Mouse (Mus musculus) CH12F3 (cell line): ENCODE results near the gene Cfap100.

Experiments
- in situ Hi-C: fragments of 300-500 bp; cut with MboI; formaldehyde crosslinking; loops from 2 replicates; pipeline ENCODE4 v1.14.3; 2020; ENCODE audit warnings: low sequenced_read_pairs

The Cfap100 gene

GRCm38 (mm10) chr6:90461181-90461580 lies 32.6 kb upstream of the Cfap100 start:
- in situ Hi-C loops: no loop called here

DNA sequence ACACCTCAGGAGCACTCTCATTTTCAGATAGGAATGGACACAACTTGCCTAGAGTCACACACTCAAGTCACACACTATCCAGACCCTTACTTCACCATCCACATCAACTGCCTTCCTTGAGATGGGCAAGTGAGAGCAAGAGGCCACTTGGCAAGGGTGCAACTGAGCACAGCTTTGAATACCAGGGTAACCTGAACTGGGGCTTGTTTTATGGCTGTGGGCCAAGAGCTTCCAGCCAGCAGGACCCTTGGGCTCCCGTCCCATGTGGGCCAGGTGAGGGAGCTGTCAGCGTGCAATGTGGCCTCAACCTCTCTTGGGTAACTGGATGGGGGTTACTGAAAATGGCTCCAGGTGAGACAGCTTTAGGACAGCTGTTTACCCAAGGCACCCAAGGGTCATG lies 28.8 kb upstream of the Cfap100 start:
- in situ Hi-C loops: no loop called here

GRCm38 (mm10) chr6:90453751-90454150 lies 25.2 kb upstream of the Cfap100 start:
- in situ Hi-C loops: no loop called here

GRCm38 (mm10) chr6:90452603-90453002 lies 24.0 kb upstream of the Cfap100 start:
- in situ Hi-C loops: no loop called here

- in situ Hi-C loops: no loop called here
These were observed 22.9 kb upstream of the Cfap100 start for GRCm38 (mm10) chr6:90451512-90451911.

DNA sequence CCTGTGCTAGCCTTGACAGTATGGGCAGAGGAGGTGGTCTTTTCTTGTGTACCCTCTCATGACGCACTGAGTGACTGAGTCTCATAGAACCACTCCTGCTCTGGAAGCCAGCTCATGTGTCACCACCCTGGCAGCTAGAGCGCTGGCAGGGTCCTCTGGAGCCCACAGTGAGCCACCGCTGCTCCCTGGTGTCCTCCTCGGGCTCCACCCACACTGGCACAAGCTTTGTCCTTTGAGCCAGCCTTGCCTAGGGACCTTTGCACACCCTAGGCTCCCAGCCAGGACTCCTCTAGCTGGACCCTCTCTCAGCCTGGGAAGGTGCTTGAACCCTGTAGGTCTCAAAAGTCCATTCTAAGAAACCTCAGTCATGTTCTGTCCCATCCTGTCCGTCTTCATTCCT lies 22.1 kb upstream of the Cfap100 start:
- in situ Hi-C loops: no loop called here

- in situ Hi-C loops: no loop called here
These were observed 21.6 kb upstream of the Cfap100 start for GRCm38 (mm10) chr6:90450179-90450578.

DNA sequence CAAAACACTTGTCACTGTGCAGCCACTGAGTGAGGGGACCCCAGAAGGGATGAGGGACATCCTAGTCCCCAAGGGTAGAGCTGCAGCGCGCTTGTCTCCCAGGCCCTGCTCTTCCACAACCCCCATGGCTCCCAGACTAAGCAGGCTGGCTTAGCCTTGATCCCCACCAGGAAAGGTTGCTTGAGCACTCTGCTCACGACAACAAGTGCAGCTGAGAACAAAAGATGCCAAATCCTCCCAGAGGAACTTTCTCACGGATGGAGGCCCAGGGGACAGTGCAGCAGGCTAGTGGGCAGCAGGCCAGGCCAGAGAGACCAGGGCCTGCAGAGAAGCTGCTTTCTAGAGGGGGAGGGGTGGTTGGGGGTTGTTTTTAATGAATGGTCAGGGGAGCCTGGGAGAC lies 18.3 kb upstream of the Cfap100 start:
- in situ Hi-C loops: no loop called here

GRCm38 (mm10) chr6:90437041-90437440 lies 8.4 kb upstream of the Cfap100 start:
- in situ Hi-C loops: no loop called here

GRCm38 (mm10) chr6:90436192-90436907 lies 7.8 kb upstream of the Cfap100 start:
- in situ Hi-C loops: no loop called here

DNA sequence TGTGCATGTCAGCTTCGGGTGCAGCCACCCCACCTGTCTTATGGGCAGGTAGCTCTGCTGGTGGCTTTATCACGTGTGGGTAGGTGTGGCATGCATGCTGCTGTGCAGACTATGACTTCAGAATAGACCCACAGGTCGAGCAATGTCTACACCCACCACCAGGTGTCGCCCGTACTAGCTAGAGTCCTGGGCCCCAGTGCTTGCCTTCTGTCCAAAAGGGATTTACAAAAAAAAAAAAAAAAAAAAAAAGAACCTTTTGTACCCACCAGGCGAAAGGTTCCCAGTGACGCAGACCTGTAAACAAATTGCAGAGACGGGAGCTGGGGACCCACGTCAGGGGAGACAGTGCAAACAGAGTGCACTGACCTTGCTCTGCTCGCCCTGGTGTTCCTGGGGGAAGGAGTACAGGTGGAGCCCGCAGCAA lies 6.6 kb upstream of the Cfap100 start:
- in situ Hi-C loops: no loop called here

- in situ Hi-C loops: no loop called here
These were observed 6.1 kb upstream of the Cfap100 start for GRCm38 (mm10) chr6:90434687-90435086.

GRCm38 (mm10) chr6:90431487-90431886 lies 2.9 kb upstream of the Cfap100 start:
- in situ Hi-C loops: no loop called here

GRCm38 (mm10) chr6:90429911-90430310 lies 1.3 kb upstream of the Cfap100 start:
- in situ Hi-C loops: no loop called here

- in situ Hi-C loops: no loop called here
These were observed 2.6 kb downstream of the Cfap100 start for GRCm38 (mm10) chr6:90426003-90426402.

- in situ Hi-C loops: no loop called here
These were observed 3.2 kb downstream of the Cfap100 start for GRCm38 (mm10) chr6:90425361-90425760.

GRCm38 (mm10) chr6:90422565-90422964 lies 6.0 kb downstream of the Cfap100 start:
- in situ Hi-C loops: no loop called here

DNA sequence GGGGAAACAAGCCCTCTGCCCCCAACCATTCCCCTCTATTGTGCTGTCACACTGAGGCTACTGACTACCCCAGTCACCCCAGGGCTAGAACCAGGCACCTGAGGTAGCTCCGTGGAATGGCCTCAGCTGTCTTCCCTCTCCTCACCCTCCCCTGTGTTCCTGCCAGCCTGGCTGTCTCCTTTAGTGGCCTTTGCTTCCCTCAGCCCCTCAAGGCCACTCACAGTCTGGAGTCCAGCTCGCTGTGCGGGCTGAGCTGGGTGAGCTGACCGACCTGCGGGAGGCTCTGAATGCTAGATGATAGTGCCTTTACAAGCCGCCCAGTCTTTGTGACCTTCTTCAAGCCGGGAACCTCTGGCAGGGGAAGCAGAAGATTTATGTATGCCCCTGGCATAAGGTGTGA lies 16.7 kb downstream of the Cfap100 start:
- in situ Hi-C loops: no loop called here

GRCm38 (mm10) chr6:90410972-90411371 lies 17.6 kb downstream of the Cfap100 start:
- in situ Hi-C loops: no loop called here

GRCm38 (mm10) chr6:90408632-90409031 lies 20.0 kb downstream of the Cfap100 start:
- in situ Hi-C loops: no loop called here

DNA sequence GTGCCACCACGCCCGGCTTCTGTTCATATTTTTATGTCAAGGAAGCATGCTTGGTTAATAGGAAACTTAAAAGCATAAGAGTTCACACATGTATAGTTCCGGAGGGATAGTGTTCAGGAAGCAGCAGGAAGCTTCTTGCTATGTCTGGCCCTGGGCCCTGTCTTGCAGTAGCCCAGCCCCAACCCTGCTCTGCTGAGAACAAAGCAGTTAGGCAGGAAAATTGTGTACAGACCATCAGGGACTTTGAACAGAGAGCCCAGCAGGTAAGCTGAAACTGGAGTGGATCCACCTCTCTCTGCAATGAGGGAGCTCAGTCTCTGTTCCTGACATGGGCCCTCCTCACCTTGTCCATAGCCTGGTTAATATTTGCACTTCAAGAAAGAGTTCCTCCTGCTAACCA lies 31.3 kb downstream of the Cfap100 start:
- in situ Hi-C loops: no loop called here

GRCm38 (mm10) chr6:90395751-90396150 lies 32.8 kb downstream of the Cfap100 start:
- in situ Hi-C loops: no loop called here

- in situ Hi-C loops: no loop called here
These were observed 34.6 kb downstream of the Cfap100 start for GRCm38 (mm10) chr6:90393948-90394347.
